ENCODE assay signal across 8 mouse cellular contexts in genomic region chr4:148890892-148891838, GRCm38 (mm10).
DNase-seq lines count a peak whose midpoint lies in the region; ATAC-seq lines count a peak whose summit lies in the region.

No protein-coding gene starts in this region.

- H3K27me3 ChIP-seq in forebrain, embryonic 15.5 days, result peaks cover 37% of the 10 kb centered on the region

- peak overlapping the region; percentile 31 for H3K4me3 ChIP-seq in forebrain, embryonic 15.5 days

- peak; percentile 26 for DNase-seq in right cerebral cortex, postnatal 4 days
- no peak for DNase-seq in right cerebral cortex, adult 2 months (ENCODE audit: low spot score in 2 of 2)
- peak; percentile 64 to 75 for DNase-seq in kidney, postnatal 4 days
- peak; percentile 91 for DNase-seq in neural tube, embryonic 10.5 days (ENCODE audit: extremely low spot score, low spot score)
- DNase-seq in gastrocnemius, postnatal 14 days, result no peak
- DNase-seq in cerebellum, adult 8-10 months, result no peak

- H3K4me1 ChIP-seq in forebrain, embryonic 15.5 days, result peaks cover 20% of the 10 kb centered on the region

- ATAC-seq in forebrain, embryonic 15.5 days (replicated peaks), result peak; percentile 62
- no peak for ATAC-seq in monocyte, adult 5-6 weeks (replicated peaks; ENCODE audit: insufficient number of reproducible peaks, low FRiP score, low TSS enrichment, poor library complexity, severe bottlenecking)

- no peaks in the 10 kb centered on the region for H3K36me3 ChIP-seq in forebrain, embryonic 15.5 days

- 3% methylated on average over 49 of the region's 52 CpGs for WGBS in forebrain, embryonic 15.5 days

- H3K9me3 ChIP-seq in forebrain, embryonic 15.5 days, result no peaks in the 10 kb centered on the region

- H3K27ac ChIP-seq in forebrain, embryonic 15.5 days (replicated peaks), result no peak overlapping the region

- intact Hi-C loops in gastrocnemius, postnatal 14 days (cut with DNase I; ENCODE audit: low total_unique reads), result no loop called here

- H3K9ac ChIP-seq in forebrain, embryonic 15.5 days (replicated peaks), result peak overlapping the region; percentile 43

- peak overlapping the region; percentile 55 for H3K4me2 ChIP-seq in forebrain, embryonic 15.5 days (replicated peaks)

Comparison
In these comparisons a context has a peak if more than half of its experiments do, and no peak if none do; other contexts are left out.
1. DNase-seq: peak in right cerebral cortex, postnatal 4 days (single experiment), kidney, postnatal 4 days (2 of 2) and neural tube, embryonic 10.5 days (single experiment); none in right cerebral cortex, adult 2 months (0 of 2), gastrocnemius, postnatal 14 days (single experiment) and cerebellum, adult 8-10 months (single experiment).